Mouse (Mus musculus) 416B (cell line): ENCODE measurements at regions not wholly inside any gene's neighbourhood (a gene's known extent, or its start where the extent isn't known, plus 50 kb on each side); places are given as distances from the start of the nearest gene placed in this dataset.

ENCODE experiments used
- DNase-seq: peaks from one replicate; pipeline ENCODE4 v3.0.0; 2011; ENCODE audit warnings: low read depth

DNA sequence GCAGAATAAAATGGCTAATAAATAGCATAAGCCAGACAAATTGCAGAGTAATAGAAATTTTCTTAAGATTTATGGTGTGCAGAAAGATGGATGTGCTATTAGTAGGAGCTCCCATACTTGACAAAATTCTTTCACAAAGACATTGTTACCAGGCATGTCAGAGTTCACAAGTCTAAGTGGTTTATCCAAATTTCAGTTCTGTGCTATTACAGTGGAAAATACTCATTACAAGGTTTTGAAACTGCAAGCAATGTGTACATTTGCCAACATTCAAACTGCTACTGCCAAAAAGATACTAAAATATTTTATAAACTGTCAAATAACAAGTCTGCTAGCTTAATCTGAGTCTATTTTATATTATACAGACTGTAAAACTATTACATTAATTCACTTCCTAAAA lies 1550.2 kb upstream of the Acvr2a start:
- DNase-seq = no peak

DNA sequence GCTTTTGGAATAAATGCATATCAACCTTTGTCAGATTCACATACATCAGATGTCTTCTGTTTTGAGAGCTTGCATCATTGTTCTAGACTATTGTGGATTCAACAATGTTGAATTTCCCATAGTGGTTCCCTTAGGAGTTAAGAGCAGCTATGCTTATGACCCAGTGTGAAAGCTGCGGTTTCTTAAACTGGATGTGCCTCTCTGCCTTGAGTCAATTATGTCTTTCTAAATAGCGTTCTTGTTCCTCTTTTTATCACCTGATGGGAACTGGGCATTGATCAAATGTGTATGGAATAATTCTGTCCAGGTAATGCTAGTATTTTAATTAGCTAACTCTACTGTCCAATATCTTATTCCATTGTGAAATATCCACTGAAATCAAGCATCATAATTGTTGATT lies 1548.0 kb upstream of the Acvr2a start:
- no peak for DNase-seq

DNA sequence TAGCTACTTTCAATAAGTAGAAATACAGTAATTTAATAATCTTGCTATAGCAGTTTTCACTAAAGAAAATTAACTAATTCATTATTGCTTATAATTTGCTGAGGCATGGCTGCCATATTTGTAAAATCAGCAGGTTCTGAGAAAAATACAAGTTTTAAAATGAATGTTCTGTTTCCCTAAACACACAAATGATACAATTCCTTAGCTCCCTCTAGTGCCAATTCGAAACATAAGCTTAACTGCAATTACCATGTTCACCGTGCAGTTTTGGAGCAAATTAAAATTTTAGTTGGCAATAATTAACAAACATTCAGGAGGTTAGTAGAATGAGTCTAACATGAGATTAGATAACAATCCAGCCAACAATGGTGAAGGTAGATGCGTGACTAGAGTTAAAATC lies 1518.4 kb upstream of the Acvr2a start:
- peak; percentile 55 for DNase-seq

DNA sequence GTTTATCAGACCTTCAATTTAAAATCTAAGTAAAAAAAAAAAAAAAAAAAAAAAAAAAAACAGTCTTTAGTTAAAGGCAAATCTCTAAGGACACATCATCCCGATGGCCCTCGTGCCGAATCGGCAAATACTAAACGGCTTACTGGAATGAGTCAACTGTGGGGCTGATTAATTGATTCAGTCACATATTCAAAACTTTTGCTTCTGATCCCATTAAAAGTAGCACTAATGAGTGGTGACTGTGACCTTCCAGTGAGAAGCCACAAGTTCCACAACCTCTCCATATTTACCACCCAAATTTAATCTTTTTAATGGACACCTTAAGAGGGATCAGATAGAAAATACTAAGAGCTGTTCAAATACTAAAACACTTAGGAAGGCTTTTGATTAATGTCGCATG lies 1511.9 kb upstream of the Acvr2a start:
- DNase-seq = no peak

GRCm38 (mm10) chr2:47330574-47330973 lies 1483.3 kb upstream of the Acvr2a start:
- no peak for DNase-seq

DNA sequence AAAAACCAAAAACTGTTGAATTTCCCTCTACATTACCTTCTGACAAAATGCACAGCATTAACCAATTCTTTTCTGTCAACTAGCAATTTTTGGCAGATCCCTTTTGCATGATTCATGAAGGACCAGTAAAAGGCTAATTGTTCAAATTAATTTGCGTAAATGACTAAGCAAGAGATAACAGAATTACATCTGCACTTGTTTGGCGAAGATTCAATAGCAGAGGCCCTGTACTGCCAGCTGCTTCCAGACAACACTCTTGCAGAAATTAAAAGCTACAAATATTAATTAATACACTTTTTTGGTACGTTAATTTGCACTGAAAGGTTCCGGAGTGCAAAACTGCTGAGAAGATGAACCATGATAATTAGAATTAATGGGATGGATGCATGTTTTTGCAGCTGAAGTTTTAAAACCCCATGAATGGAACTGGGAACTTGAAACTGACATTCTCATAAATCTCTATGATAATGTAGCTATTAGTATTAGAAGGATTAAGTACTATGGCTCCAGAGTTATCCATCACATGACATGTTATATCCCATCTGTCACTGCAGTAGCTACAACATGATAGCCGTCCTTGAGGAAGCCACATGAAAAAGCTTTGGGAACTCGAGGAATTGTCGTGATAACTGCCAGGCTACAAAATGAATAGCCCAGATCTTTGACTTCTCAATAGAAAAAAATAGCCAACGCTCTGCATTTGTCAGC lies 1479.3 kb upstream of the Acvr2a start:
- DNase-seq = no peak

DNA sequence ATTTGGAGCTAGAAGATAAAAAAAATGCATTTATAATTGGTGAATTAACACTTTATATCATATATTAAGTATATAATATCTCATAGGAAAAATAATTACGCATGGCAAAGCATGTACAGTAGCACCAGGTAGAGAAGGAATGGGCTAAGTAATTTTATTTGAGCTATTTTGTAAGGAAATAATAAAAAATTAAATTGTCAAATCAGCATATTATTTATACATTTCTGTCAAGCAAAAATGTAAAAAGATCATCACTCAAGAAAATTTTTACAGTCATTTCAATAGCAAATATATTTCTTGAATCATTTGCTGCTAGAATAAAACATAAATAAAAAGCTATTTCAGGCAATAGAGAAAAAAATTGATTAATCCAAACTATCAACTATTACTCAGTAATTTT lies 1450.4 kb upstream of the Acvr2a start:
- DNase-seq = no peak

DNA sequence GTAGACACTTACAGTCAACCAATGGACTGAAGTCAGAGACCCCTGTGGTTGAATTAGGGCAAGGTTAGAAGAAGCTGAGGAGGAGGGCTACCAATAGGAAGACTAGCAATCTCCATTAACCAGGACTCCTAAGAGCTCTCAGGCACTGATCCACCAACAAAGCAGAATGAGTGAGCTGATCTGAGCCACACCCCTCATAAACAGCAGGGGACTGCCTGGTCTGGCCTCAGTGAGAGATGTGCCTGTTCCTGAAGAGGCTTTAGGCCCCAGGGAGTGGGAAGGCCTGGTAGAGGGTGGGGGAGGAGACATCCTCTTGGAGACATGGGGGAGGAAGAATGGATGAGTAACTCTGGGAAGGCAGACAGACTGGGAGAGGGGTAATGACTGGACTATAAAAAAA lies 1445.6 kb upstream of the Acvr2a start:
- DNase-seq = no peak
